Mouse (Mus musculus) heart, embryonic 16.5 days (tissue): ENCODE measurements around the gene Vps37b. TPM values are rescaled to one million over a fixed set of nuclear protein-coding genes. Genes with fewer than 3 reads are reported as not detected.

Source experiments
- ATAC-seq: fragments of 200-750 bp; cut with Nextera tagmentation; replicated peaks from 2 replicates; pipeline ENCODE4 v1.8.0; 2017; ENCODE audit warnings: moderate number of reproducible peaks; ENCODE audit not compliant: insufficient read depth, low FRiP score; ENCODE audit errors: extremely low read depth
- H3K27ac ChIP-seq: fragments of 300-500 bp; sonication (generic); 2 replicates; pipeline ENCODE4 v1.5.1; 2014; ENCODE audit warnings: mild to moderate bottlenecking, low read length, control low read depth, moderate library complexity
- H3K27me3 ChIP-seq: fragments of 300-500 bp; sonication (generic); 2 replicates; pipeline ENCODE4 v1.6.1; 2014; ENCODE audit warnings: low read length, mixed read lengths; ENCODE audit not compliant: control insufficient read depth, insufficient read depth
- H3K36me3 ChIP-seq: fragments of 300-500 bp; sonication (generic); 2 replicates; pipeline ENCODE4 v1.6.1; 2014; ENCODE audit not compliant: control insufficient read depth, insufficient read depth
- H3K4me1 ChIP-seq: fragments of 300-500 bp; sonication (generic); 2 replicates; pipeline ENCODE4 v1.6.1; 2014; ENCODE audit warnings: low read length, mixed read lengths; ENCODE audit not compliant: control insufficient read depth, insufficient read depth
- H3K4me2 ChIP-seq: fragments of 300-500 bp; sonication (generic); 2 replicates; pipeline ENCODE4 v1.6.1; 2014; ENCODE audit warnings: low read depth, mild to moderate bottlenecking, control low read depth, low read length
- H3K4me3 ChIP-seq: fragments of 300-500 bp; sonication (generic); 2 replicates; pipeline ENCODE4 v1.5.1; 2014; ENCODE audit warnings: mild to moderate bottlenecking, control low read depth, low read length
- H3K9ac ChIP-seq: fragments of 300-500 bp; sonication (generic); 2 replicates; pipeline ENCODE4 v1.6.1; 2014; ENCODE audit warnings: low read length, control low read depth
- H3K9me3 ChIP-seq: fragments of 300-500 bp; sonication (generic); replicated peaks from 2 replicates; pipeline ENCODE4 v1.6.1; 2016; ENCODE audit warnings: low read length; ENCODE audit not compliant: control insufficient read depth
- WGBS: fragments of 180-500 bp; shearing (Covaris S2); extraction: QIAGEN DNeasy Blood & Tissue Kit; methylation state at CpG from one replicate; pipeline ENCODE4 v1.1.7; 2014; 5-methylcytosine and 5-hydroxymethylcytosine counted together
- polyA plus RNA-seq: library from polyadenylated mRNA; unstranded; fragments of >200 nt; fragmentation: Nextera tagmentation; extraction: Ambion mirVana; gene quantifications from 2 replicates; pipeline ENCODE4 v1.2.1, GENCODE M21; 2015

Gene Vps37b
- polyA plus RNA-seq, 1 experiment from 2014 or later: 61.4 TPM

DNA sequence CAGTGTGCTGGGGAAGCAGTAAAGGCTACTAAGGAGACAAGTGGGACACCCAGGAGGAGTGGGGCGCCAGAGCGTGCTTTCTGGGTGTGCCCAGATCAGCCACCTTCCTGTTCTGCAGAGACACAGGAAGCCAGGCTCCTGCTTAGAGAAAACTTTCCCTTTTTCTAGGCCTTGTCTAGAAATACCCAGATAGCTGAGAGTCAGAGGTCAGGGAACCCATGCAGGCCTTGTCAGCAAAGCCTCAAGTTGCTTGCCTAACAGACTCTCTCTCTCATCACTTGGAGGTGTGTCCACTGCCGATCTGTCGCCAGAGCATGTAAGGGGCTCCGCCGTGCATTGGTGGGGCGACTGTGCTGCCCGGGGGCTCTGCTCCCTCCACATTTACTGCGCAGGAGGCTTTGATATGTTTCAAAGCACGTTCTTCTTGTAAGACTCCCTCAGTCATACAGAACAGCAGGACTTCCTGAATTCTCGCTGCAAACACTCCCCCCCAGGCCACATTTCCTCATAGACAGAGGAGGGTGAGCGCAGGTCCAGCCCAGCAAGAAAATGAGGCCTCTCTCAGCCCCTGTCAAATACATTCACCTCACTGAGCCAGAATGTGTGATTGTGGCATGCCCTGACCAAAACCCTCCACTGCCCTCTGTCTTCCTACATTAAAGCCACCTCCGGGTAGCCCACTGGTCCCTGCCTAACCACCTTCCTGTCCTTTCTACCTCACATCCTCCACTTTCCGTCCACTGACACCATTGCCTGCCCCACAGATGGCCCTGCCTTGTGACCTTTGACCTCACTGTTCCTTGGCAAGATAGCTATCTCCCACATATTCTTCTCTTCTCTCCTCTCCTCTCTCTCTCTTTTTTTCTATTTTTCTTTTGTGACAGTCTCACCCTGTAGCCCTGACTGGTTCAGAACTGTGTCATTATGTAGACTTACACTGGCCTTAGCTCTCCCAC is 18.3 kb upstream of the Vps37b start:
- H3K9ac ChIP-seq: peak overlapping the region; percentile 56

DNA sequence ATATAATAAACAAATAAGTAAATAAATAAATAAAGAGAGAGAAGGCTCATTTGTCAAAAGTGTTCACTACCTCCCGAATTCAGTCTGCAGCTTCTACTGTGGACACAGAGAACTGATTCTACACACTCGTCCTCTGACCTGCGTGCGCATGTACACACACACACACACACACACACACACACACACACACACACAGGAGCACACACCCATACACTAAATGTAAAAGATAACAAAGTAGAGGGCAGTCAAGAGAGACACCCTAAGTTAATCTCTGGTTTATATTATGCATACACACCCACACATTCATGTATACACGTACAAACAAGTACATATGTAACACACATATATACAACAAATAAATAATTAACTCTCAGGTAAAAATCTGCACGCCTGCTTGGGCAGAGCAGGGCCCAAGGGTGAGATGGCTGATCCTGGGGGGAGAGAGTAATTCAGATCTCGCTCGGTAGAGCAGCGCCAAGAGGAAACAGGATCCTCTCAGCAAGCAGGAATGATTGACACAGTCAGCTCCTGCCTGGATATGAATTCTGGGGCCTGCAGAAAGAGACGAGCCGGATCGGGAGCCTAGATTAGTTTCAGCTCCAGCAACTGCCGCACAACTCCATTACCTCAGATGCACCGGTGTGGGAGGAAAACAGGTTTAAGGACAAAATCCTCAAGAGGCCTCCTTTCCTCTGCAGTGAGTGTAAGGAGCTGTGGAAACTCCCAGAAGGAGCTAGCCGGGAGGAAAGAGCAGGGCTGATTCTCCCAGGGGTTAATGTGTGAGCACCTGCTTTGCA is 17.4 kb upstream of the Vps37b start:
- H3K27me3 ChIP-seq: no peaks in the 10 kb centered on the region
- no peak for ATAC-seq
- no peak overlapping the region for H3K4me3 ChIP-seq
- no peaks in the 10 kb centered on the region for H3K36me3 ChIP-seq
- 45% methylated on average over 15 of the region's 15 CpGs for WGBS
- no peaks in the 10 kb centered on the region for H3K9me3 ChIP-seq
- peak overlapping the region; percentile 56 for H3K9ac ChIP-seq
- peaks cover 31% of the 10 kb centered on the region for H3K4me1 ChIP-seq
- peak overlapping the region; percentile 78 for H3K27ac ChIP-seq
- no peak overlapping the region; the same call in 1 of the 2 replicates for H3K4me2 ChIP-seq

More for the DNA sequence above, 18.3 kb upstream of the Vps37b start:
- H3K27ac ChIP-seq: peak overlapping the region; percentile 78
- H3K4me2 ChIP-seq: peak overlapping the region; percentile 3; the same call in 1 of the 2 replicates
- peaks cover 31% of the 10 kb centered on the region for H3K4me1 ChIP-seq
- peak; percentile 53 for ATAC-seq
- H3K4me3 ChIP-seq: no peak overlapping the region
- H3K9me3 ChIP-seq: no peaks in the 10 kb centered on the region
- 28% methylated on average over 14 of the region's 14 CpGs for WGBS
- H3K27me3 ChIP-seq: no peaks in the 10 kb centered on the region
- H3K36me3 ChIP-seq: no peaks in the 10 kb centered on the region

- H3K27me3 ChIP-seq: no peaks in the 10 kb centered on the region
- H3K4me3 ChIP-seq: no peak overlapping the region
- H3K9ac ChIP-seq: peak overlapping the region; percentile 46
- ATAC-seq: no peak
- H3K4me2 ChIP-seq: no peak overlapping the region
- H3K9me3 ChIP-seq: no peaks in the 10 kb centered on the region
- 56% methylated on average over 7 of the region's 7 CpGs for WGBS
- H3K27ac ChIP-seq: peak overlapping the region; percentile 21; the same call in 1 of the 2 replicates
- H3K36me3 ChIP-seq: no peaks in the 10 kb centered on the region
- peaks cover 33% of the 10 kb centered on the region for H3K4me1 ChIP-seq
Observed at GRCm38 (mm10) chr5:124046741-124047401, 14.8 kb upstream of the Vps37b start.

DNA sequence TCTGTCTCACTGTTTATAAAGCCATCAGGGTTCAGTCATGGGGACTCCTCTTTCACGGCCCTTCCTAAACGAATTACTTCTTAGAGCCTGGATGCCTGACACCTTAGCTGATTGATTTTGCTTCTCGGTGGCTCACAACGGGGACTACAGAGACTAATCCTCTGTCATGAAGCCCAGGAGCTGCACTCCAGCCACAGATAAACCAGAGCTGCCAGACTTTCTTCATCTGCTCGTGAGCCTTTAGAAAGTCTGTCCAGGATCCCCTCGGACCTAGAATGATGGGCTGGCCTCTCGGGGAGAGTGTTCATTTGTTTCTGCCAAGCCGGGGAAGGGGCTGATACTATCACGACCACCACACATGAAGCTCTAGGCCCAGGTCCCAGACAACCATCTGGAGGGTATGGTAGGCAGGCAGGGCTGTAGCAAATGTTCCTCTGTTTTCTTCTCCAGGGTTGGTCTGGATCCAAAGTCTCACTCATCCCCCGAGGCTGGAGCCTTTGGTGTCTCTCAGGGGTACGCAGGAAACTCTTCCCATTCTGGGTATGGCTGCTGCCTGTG is 13.5 kb upstream of the Vps37b start:
- 38% methylated on average over 11 of the region's 11 CpGs for WGBS
- ATAC-seq: no peak
- H3K9ac ChIP-seq: no peak overlapping the region
- H3K27me3 ChIP-seq: no peaks in the 10 kb centered on the region
- H3K4me3 ChIP-seq: no peak overlapping the region
- no peaks in the 10 kb centered on the region for H3K9me3 ChIP-seq
- no peaks in the 10 kb centered on the region for H3K36me3 ChIP-seq
- no peak overlapping the region for H3K4me2 ChIP-seq
- H3K4me1 ChIP-seq: peaks cover 32% of the 10 kb centered on the region
- no peak overlapping the region for H3K27ac ChIP-seq

DNA sequence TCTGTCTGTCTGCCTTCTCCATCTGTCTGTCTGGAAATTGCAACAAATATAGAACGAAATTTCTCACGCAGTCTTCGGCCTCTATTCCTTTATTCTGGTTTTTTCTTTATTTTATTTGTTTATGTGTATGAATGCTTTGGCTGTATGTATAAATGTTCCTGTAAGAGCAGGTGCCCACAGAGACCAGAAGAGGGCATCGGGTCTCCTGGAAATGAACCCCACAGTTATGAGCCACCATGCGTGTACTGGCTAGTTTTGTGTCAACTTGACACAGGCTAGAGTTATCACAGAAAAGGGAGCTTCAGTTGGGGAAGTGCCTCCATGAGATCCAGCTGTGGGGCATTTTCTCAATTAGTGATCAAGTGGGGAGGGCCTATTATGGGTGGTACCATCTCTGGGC is 11.9 kb upstream of the Vps37b start:
- Histone ChIP-seq H3K27ac (peak overlapping the region; percentile 88), H3K4me1 (peaks cover 19% of the 10 kb centered on the region; the same call in 1 of the 2 replicates), H3K4me2 (no peak overlapping the region), H3K36me3 (no peaks in the 10 kb centered on the region), H3K27me3 (no peaks in the 10 kb centered on the region), H3K4me3 (no peak overlapping the region), H3K9ac (peak overlapping the region; percentile 1; the same call in 1 of the 2 replicates), H3K9me3 (no peaks in the 10 kb centered on the region)
- ATAC-seq: no peak
- WGBS: 59% methylated on average over 5 of the region's 5 CpGs

DNA sequence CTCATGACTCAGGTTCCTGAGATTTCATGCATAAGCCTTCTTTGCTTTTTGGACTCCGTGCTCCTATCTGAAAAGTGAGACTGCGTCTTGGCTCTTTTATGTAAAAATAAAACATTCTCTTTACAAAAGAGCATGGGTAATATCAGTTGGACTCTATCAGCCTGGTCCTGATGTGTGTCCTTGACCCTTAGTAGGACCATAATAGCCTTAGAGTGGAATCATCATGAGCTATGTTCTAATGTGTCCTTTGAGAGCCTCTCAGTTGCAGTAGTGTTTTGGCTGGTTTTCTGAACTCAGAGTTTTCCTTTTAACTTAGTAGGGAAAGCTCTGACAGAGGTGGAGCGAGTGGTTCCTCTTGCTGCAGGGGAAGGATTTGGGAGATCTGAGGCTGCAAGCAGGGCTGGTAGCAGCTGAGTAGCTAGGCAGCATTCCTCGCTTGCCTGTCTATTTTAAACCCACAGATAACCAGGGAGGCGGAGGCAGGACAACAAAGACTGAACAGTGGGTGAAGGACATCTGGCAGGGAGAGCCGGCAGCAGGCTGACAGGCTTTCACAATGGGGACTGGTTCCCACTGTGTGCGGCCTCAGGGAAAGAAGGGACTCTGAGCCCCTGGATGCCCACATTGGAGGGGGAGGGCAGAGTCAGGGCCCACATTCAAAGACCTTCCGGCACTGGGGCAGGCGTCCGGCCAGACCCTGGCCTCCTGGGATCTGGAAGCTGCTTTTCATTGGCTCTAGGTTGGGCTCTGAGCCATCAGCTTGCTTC is 11.3 kb upstream of the Vps37b start:
- ATAC-seq: peak; percentile 84
- no peaks in the 10 kb centered on the region for H3K27me3 ChIP-seq
- H3K27ac ChIP-seq: peak overlapping the region; percentile 88
- H3K4me2 ChIP-seq: no peak overlapping the region
- 13% methylated on average over 10 of the region's 10 CpGs for WGBS
- no peak overlapping the region for H3K4me3 ChIP-seq
- H3K9me3 ChIP-seq: no peaks in the 10 kb centered on the region
- H3K36me3 ChIP-seq: no peaks in the 10 kb centered on the region
- H3K9ac ChIP-seq: peak overlapping the region; percentile 45
- H3K4me1 ChIP-seq: peaks cover 19% of the 10 kb centered on the region; the same call in 1 of the 2 replicates

DNA sequence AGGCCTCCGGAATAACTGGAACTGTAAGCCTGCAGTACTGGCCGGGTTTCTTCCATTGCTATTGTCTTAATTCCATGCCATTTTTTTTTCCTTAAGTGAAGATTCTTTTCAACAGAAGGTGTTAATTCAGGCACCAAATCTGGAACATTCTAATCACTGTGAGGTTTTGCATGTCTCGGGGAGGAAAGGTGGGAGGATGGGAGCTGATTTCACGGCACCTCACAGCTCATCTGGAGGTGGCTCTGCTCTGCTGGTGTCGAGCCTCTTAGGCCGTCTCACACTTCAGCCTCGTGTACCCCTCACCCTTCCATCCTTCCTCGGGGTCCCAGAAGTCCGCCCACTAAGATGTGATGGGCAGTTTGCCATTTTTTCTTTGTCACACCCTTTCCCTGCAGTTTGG is 9.0 kb upstream of the Vps37b start:
- Histone ChIP-seq H3K9me3 (no peaks in the 10 kb centered on the region), H3K4me2 (no peak overlapping the region), H3K4me3 (no peak overlapping the region), H3K27ac (peak overlapping the region; percentile 30; the same call in 1 of the 2 replicates), H3K4me1 (peaks cover 16% of the 10 kb centered on the region), H3K9ac (no peak overlapping the region), H3K36me3 (no peaks in the 10 kb centered on the region), H3K27me3 (no peaks in the 10 kb centered on the region)
- no peak for ATAC-seq
- 43% methylated on average over 9 of the region's 9 CpGs for WGBS

GRCm38 (mm10) chr5:124039602-124040001 is 7.5 kb upstream of the Vps37b start:
- Histone ChIP-seq H3K27me3 (no peaks in the 10 kb centered on the region), H3K4me3 (no peak overlapping the region), H3K36me3 (no peaks in the 10 kb centered on the region), H3K4me1 (peaks cover 16% of the 10 kb centered on the region), H3K4me2 (no peak overlapping the region), H3K27ac (no peak overlapping the region), H3K9me3 (no peaks in the 10 kb centered on the region), H3K9ac (no peak overlapping the region)
- WGBS: 60% methylated on average over 6 of the region's 6 CpGs
- no peak for ATAC-seq
